Mouse (Mus musculus): Measurements from ENCODE around the gene Olfr1419. TPM values are rescaled to one million over a fixed set of nuclear protein-coding genes. Genes with fewer than 3 reads are reported as not detected.

The Olfr1419 gene
- polyA plus RNA-seq, 1 experiment from 2014 or later = not detected

- Histone ChIP-seq H3K4me2 (no peak overlapping the region), H3K27me3 (replicated peaks) (no peaks in the 10 kb centered on the region), H3K9me3 (no peaks in the 10 kb centered on the region), H3K4me3 (no peak overlapping the region), H3K27ac (no peak overlapping the region), H3K36me3 (replicated peaks) (no peaks in the 10 kb centered on the region), H3K9ac (no peak overlapping the region), H3K4me1 (no peaks in the 10 kb centered on the region)
- WGBS = 85% methylated on average over 2 of the region's 2 CpGs
- ATAC-seq (replicated peaks) = no peak
These were observed 20.1 kb downstream of the Olfr1419 start for GRCm38 (mm10) chr19:11854821-11855220.

- WGBS = 68% methylated on average over 4 of the region's 4 CpGs
These were observed 22.3 kb downstream of the Olfr1419 start for GRCm38 (mm10) chr19:11852652-11853051.

GRCm38 (mm10) chr19:11846333-11846732, 28.6 kb downstream of the Olfr1419 start:
- Histone ChIP-seq H3K27me3 (replicated peaks) (no peaks in the 10 kb centered on the region), H3K27ac (no peak overlapping the region), H3K4me2 (no peak overlapping the region), H3K4me1 (no peaks in the 10 kb centered on the region), H3K36me3 (replicated peaks) (no peaks in the 10 kb centered on the region), H3K9me3 (no peaks in the 10 kb centered on the region), H3K4me3 (no peak overlapping the region), H3K9ac (no peak overlapping the region)
- 85% methylated on average over 4 of the region's 4 CpGs for WGBS
- no peak for ATAC-seq (replicated peaks)

More at GRCm38 (mm10) chr19:11852652-11853051, 22.3 kb downstream of the Olfr1419 start:
- H3K27me3 ChIP-seq (replicated peaks) = no peaks in the 10 kb centered on the region
- no peaks in the 10 kb centered on the region for H3K4me1 ChIP-seq
- no peak for ATAC-seq (replicated peaks)
- no peak overlapping the region for H3K4me2 ChIP-seq
- no peak overlapping the region for H3K9ac ChIP-seq
- no peak overlapping the region for H3K27ac ChIP-seq
- no peaks in the 10 kb centered on the region for H3K9me3 ChIP-seq
- no peak overlapping the region for H3K4me3 ChIP-seq
- no peaks in the 10 kb centered on the region for H3K36me3 ChIP-seq (replicated peaks)

- ATAC-seq (replicated peaks) = no peak
- H3K4me1 ChIP-seq = no peaks in the 10 kb centered on the region
- no peak within 1 kb of the TSS for H3K27ac ChIP-seq
- 90% methylated on average over 4 of the region's 4 CpGs for WGBS
- no peak within 1 kb of the TSS for H3K4me2 ChIP-seq
- H3K36me3 ChIP-seq (replicated peaks) = no peaks in the 10 kb centered on the region
- no peak within 1 kb of the TSS for H3K9ac ChIP-seq
- no peak within 1 kb of the TSS for H3K4me3 ChIP-seq
- no peaks in the 10 kb centered on the region for H3K27me3 ChIP-seq (replicated peaks)
- no peaks in the 10 kb centered on the region for H3K9me3 ChIP-seq
These were observed 35.8 kb downstream of the Olfr1419 start, which contains the start of gene Olfr1417 for GRCm38 (mm10) chr19:11839119-11839518. Gene Olfr1417 (minus strand): TSS chr19:11839219.

- H3K4me1 ChIP-seq = peaks cover 11% of the 10 kb centered on the region
These were observed 51.4 kb downstream of the Olfr1419 start for GRCm38 (mm10) chr19:11823346-11824065.

GRCm38 (mm10) chr19:11820211-11820610, 54.7 kb downstream of the Olfr1419 start:
- Histone ChIP-seq H3K4me3 (peak overlapping the region; percentile 90), H3K4me2 (peak overlapping the region; percentile 91), H3K27me3 (replicated peaks) (0 out of 2 replicates have a peak, but pooled peaks cover 3% of the 10 kb centered on the region), H3K4me1 (peaks cover 24% of the 10 kb centered on the region), H3K27ac (no peak overlapping the region), H3K36me3 (replicated peaks) (no peaks in the 10 kb centered on the region), H3K9ac (no peak overlapping the region), H3K9me3 (no peaks in the 10 kb centered on the region)
- 39% methylated on average over 6 of the region's 6 CpGs for WGBS
- ATAC-seq (replicated peaks) = no peak

More at GRCm38 (mm10) chr19:11823346-11824065, 51.4 kb downstream of the Olfr1419 start:
- Histone ChIP-seq H3K9ac (no peak overlapping the region), H3K27me3 (replicated peaks) (0 out of 2 replicates have a peak, but pooled peaks cover 3% of the 10 kb centered on the region), H3K27ac (no peak overlapping the region), H3K9me3 (no peaks in the 10 kb centered on the region), H3K36me3 (replicated peaks) (no peaks in the 10 kb centered on the region), H3K4me3 (no peak overlapping the region), H3K4me2 (no peak overlapping the region)
- 38% methylated on average over 4 of the region's 4 CpGs for WGBS
- ATAC-seq (replicated peaks) = no peak

- 0 out of 2 replicates have a peak, but pooled peaks cover 3% of the 10 kb centered on the region for H3K27me3 ChIP-seq (replicated peaks)
- H3K9ac ChIP-seq = no peak overlapping the region
- peak; percentile 70 for ATAC-seq (replicated peaks)
- H3K27ac ChIP-seq = no peak overlapping the region
- under 1% methylated on average over 15 of the region's 15 CpGs for WGBS
- peaks cover 24% of the 10 kb centered on the region for H3K4me1 ChIP-seq
- no peaks in the 10 kb centered on the region for H3K36me3 ChIP-seq (replicated peaks)
- no peaks in the 10 kb centered on the region for H3K9me3 ChIP-seq
- H3K4me2 ChIP-seq = peak overlapping the region; percentile 91
- peak overlapping the region; percentile 90 for H3K4me3 ChIP-seq
These were observed 55.1 kb downstream of the Olfr1419 start for GRCm38 (mm10) chr19:11819800-11820199.

GRCm38 (mm10) chr19:11819143-11819700, 55.7 kb downstream of the Olfr1419 start, which contains the start of gene Stx3:
Gene Stx3 (minus strand): TSS chr19:11819403.
- Histone ChIP-seq H3K4me1 (peaks cover 24% of the 10 kb centered on the region), H3K4me3 (peak within 1 kb of the TSS; percentile 90), H3K9ac (peak within 1 kb of the TSS; percentile 82), H3K9me3 (no peaks in the 10 kb centered on the region), H3K4me2 (peak within 1 kb of the TSS; percentile 91), H3K36me3 (replicated peaks) (no peaks in the 10 kb centered on the region), H3K27me3 (replicated peaks) (0 out of 2 replicates have a peak, but pooled peaks cover 3% of the 10 kb centered on the region), H3K27ac (peak within 1 kb of the TSS; percentile 72)
- peak; percentile 25 for ATAC-seq (replicated peaks)
- WGBS = under 1% methylated on average over 20 of the region's 20 CpGs

Small RNAs within 50 kb of the gene (microRNA-seq; reads per million reads assigned to microRNA genes)
- gene Mir6994 = 14.2 reads per million, percentile 32 among the genes with 10 or more reads in this experiment

Other genes starting within 250 kb of the Olfr1419 start
- not detected in 2 replicates for gene Ms4a3, start 234.3 kb downstream of the Olfr1419 start, polyA plus RNA-seq (2015; fragmentation: Nextera tagmentation; extraction: Ambion mirVana)
- not detected in 2 replicates for gene Oosp2, start 214.5 kb downstream of the Olfr1419 start, polyA plus RNA-seq (2015; fragmentation: Nextera tagmentation; extraction: Ambion mirVana)
- not detected in 2 replicates for gene Oosp1, start 184.0 kb downstream of the Olfr1419 start, polyA plus RNA-seq (2015; fragmentation: Nextera tagmentation; extraction: Ambion mirVana)
- gene Oosp3, start 178.1 kb downstream of the Olfr1419 start, polyA plus RNA-seq (2015; fragmentation: Nextera tagmentation; extraction: Ambion mirVana) = not detected in 2 replicates
- not detected in 2 replicates for gene Gif, start 127.6 kb downstream of the Olfr1419 start, polyA plus RNA-seq (2015; fragmentation: Nextera tagmentation; extraction: Ambion mirVana)
- gene Mrpl16, start 104.7 kb downstream of the Olfr1419 start, polyA plus RNA-seq (2015; fragmentation: Nextera tagmentation; extraction: Ambion mirVana) = 40.9 and 42.7 TPM in 2 replicates
- gene Stx3, start 55.7 kb downstream of the Olfr1419 start, polyA plus RNA-seq (2015; fragmentation: Nextera tagmentation; extraction: Ambion mirVana) = 28.9 and 34.2 TPM in 2 replicates
- gene Olfr1417, start 35.9 kb downstream of the Olfr1419 start, polyA plus RNA-seq (2015; fragmentation: Nextera tagmentation; extraction: Ambion mirVana) = 0.09 TPM in 1 of 2 replicates, not detected in the other
- not detected in 2 replicates for gene Olfr1418, start 14.0 kb downstream of the Olfr1419 start, polyA plus RNA-seq (2015; fragmentation: Nextera tagmentation; extraction: Ambion mirVana)
- gene Olfr1420, start 11.5 kb upstream of the Olfr1419 start, polyA plus RNA-seq (2015; fragmentation: Nextera tagmentation; extraction: Ambion mirVana) = 0.08 TPM in 1 of 2 replicates, not detected in the other
- gene Patl1, start 37.3 kb upstream of the Olfr1419 start, polyA plus RNA-seq (2015; fragmentation: Nextera tagmentation; extraction: Ambion mirVana) = 17.5 and 19.1 TPM in 2 replicates
- 3.9 and 4.0 TPM in 2 replicates for gene Osbp, start 90.8 kb upstream of the Olfr1419 start, polyA plus RNA-seq (2015; fragmentation: Nextera tagmentation; extraction: Ambion mirVana)
- gene Olfr1423, start 166.2 kb upstream of the Olfr1419 start, polyA plus RNA-seq (2015; fragmentation: Nextera tagmentation; extraction: Ambion mirVana) = not detected in 2 replicates
- gene Olfr1424, start 187.6 kb upstream of the Olfr1419 start, polyA plus RNA-seq (2015; fragmentation: Nextera tagmentation; extraction: Ambion mirVana) = not detected in 2 replicates
- not detected in 2 replicates for gene Olfr1425, start 202.6 kb upstream of the Olfr1419 start, polyA plus RNA-seq (2015; fragmentation: Nextera tagmentation; extraction: Ambion mirVana)
- not detected in 2 replicates for gene Olfr1426, start 216.9 kb upstream of the Olfr1419 start, polyA plus RNA-seq (2015; fragmentation: Nextera tagmentation; extraction: Ambion mirVana)
- gene Olfr1427, start 228.2 kb upstream of the Olfr1419 start, polyA plus RNA-seq (2015; fragmentation: Nextera tagmentation; extraction: Ambion mirVana) = not detected in 2 replicates
- not detected in 2 replicates for gene Olfr1428, start 240.8 kb upstream of the Olfr1419 start, polyA plus RNA-seq (2015; fragmentation: Nextera tagmentation; extraction: Ambion mirVana)
- not detected in 2 replicates for gene Olfr76, start 248.1 kb upstream of the Olfr1419 start, polyA plus RNA-seq (2015; fragmentation: Nextera tagmentation; extraction: Ambion mirVana)